Mouse (Mus musculus): ENCODE results near the gene Fhad1. TPM values are rescaled to one million over a fixed set of nuclear protein-coding genes. Genes with fewer than 3 reads are reported as not detected.
"Not testable (repeated sequence)": the region's sequence is repeated elsewhere in the genome, so short reads cannot be mapped to it uniquely, and the experiment has no call there.

Fhad1 gene
- 1 to 10 TPM; 8.7 to 8.8 TPM for total RNA-seq (2021)

- DNase-seq (ENCODE audit: extremely low spot score in 1 of 2, low spot score in 1 of 2) = peak in 1 of 2 experiments; percentile 28
Observed at GRCm38 (mm10) chr4:142014659-142015608, at the start of gene Fhad1. Gene Fhad1, minus strand, starts transcription at chr4:142015082.

- DNase-seq (ENCODE audit: extremely low spot score in 1 of 2, low spot score in 1 of 2) = no peak
Observed at GRCm38 (mm10) chr4:142063057-142063534, 48.2 kb upstream of the Fhad1 start.

- DNase-seq (ENCODE audit: extremely low spot score in 1 of 2, low spot score in 1 of 2) = no peak
Observed at GRCm38 (mm10) chr4:142061485-142062240, 46.8 kb upstream of the Fhad1 start.

- DNase-seq (ENCODE audit: extremely low spot score in 1 of 2, low spot score in 1 of 2) = peak in 1 of 2 experiments; percentile 37
Observed at GRCm38 (mm10) chr4:142060455-142061378, 45.8 kb upstream of the Fhad1 start.

GRCm38 (mm10) chr4:142059841-142060193, 44.9 kb upstream of the Fhad1 start:
- no peak for DNase-seq (ENCODE audit: extremely low spot score in 1 of 2, low spot score in 1 of 2)

GRCm38 (mm10) chr4:142059113-142059840, 44.4 kb upstream of the Fhad1 start:
- no peak for DNase-seq (ENCODE audit: extremely low spot score in 1 of 2, low spot score in 1 of 2)

GRCm38 (mm10) chr4:142057529-142058216, 42.8 kb upstream of the Fhad1 start:
- peak in 1 of 2 experiments; percentile 18 for DNase-seq (ENCODE audit: extremely low spot score in 1 of 2, low spot score in 1 of 2)

GRCm38 (mm10) chr4:142055600-142055999, 40.7 kb upstream of the Fhad1 start:
- no peak for DNase-seq (ENCODE audit: extremely low spot score in 1 of 2, low spot score in 1 of 2)

GRCm38 (mm10) chr4:142054580-142054979, 39.7 kb upstream of the Fhad1 start:
- no peak for DNase-seq (ENCODE audit: extremely low spot score in 1 of 2, low spot score in 1 of 2)

- no peak for DNase-seq (ENCODE audit: extremely low spot score in 1 of 2, low spot score in 1 of 2)
Observed at GRCm38 (mm10) chr4:142053661-142054448, 39.0 kb upstream of the Fhad1 start.

GRCm38 (mm10) chr4:142053261-142053660, 38.4 kb upstream of the Fhad1 start:
- no peak for DNase-seq (ENCODE audit: extremely low spot score in 1 of 2, low spot score in 1 of 2)

- no peak for DNase-seq (ENCODE audit: extremely low spot score in 1 of 2, low spot score in 1 of 2)
Observed at GRCm38 (mm10) chr4:142052391-142053132, 37.7 kb upstream of the Fhad1 start.

- DNase-seq (ENCODE audit: extremely low spot score in 1 of 2, low spot score in 1 of 2) = not testable (repeated sequence)
Observed at GRCm38 (mm10) chr4:142051883-142052282, 37.0 kb upstream of the Fhad1 start.

- no peak for DNase-seq (ENCODE audit: extremely low spot score in 1 of 2, low spot score in 1 of 2)
Observed at GRCm38 (mm10) chr4:142049963-142050362, 35.1 kb upstream of the Fhad1 start.

- DNase-seq (ENCODE audit: extremely low spot score in 1 of 2, low spot score in 1 of 2) = no peak
Observed at GRCm38 (mm10) chr4:142048391-142048790, 33.5 kb upstream of the Fhad1 start.

- DNase-seq (ENCODE audit: extremely low spot score in 1 of 2, low spot score in 1 of 2) = no peak
Observed at GRCm38 (mm10) chr4:142047005-142047404, 32.1 kb upstream of the Fhad1 start.

GRCm38 (mm10) chr4:142046496-142046895, 31.6 kb upstream of the Fhad1 start:
- no peak for DNase-seq (ENCODE audit: extremely low spot score in 1 of 2, low spot score in 1 of 2)

Measured in layer of hippocampus, postnatal 25 days (tissue).